In genomic region chr9:16353049-16353724, GRCm38 (mm10) we compare ENCODE assay signal across 16 mouse cellular contexts.
DNase-seq lines count a peak whose midpoint lies in the region; ATAC-seq and TF ChIP-seq lines count a peak whose summit lies in the region.
"Had no signal": no experiment of that assay in that cellular context is flagged by ENCODE, and none has a peak within 500 bp of the region (broad histone marks: within the 10 kb centered on the region; RNA-seq: fewer than 3 reads in every experiment).

No protein-coding gene starts in this region.

- in situ Hi-C loops in CH12.LX (cut with MboI; ENCODE audit: low pct_ligation_motif_present, low pct_unique_long_range_greater_than_20kb, low sequenced_read_pairs): no loop called here

- no peak for TF ChIP-seq RAD21 in CH12.LX (IDR thresholded peaks at IDR 0.05; ENCODE audit: low read depth, low read length)

- no peaks in the 10 kb centered on the region for H3K27me3 ChIP-seq in CH12.LX (replicated peaks)
- H3K27me3 ChIP-seq in hindbrain, embryonic 11.5 days (ENCODE audit: control insufficient read depth, insufficient read depth, low read length): no peaks in the 10 kb centered on the region
- H3K27me3 ChIP-seq in midbrain, embryonic 14.5 days (ENCODE audit: control insufficient read depth, insufficient read depth, low read length): no peaks in the 10 kb centered on the region
- no peaks in the 10 kb centered on the region for H3K27me3 ChIP-seq in intestine, postnatal 0 days (replicated peaks; ENCODE audit: control insufficient read depth, insufficient read depth, low read length)
- no peaks in the 10 kb centered on the region for H3K27me3 ChIP-seq in heart, embryonic 11.5 days (ENCODE audit: control insufficient read depth, insufficient read depth, low read length)
- H3K27me3 ChIP-seq: embryonic facial prominence, embryonic 13.5 days; liver, embryonic 12.5 days had no signal

- no peak for TF ChIP-seq POLR2A in CH12.LX (IDR thresholded peaks at IDR 0.05; ENCODE audit: low read depth, low read length)

- no peaks in the 10 kb centered on the region for H3K36me3 ChIP-seq in CH12.LX (replicated peaks in 1 of 2; ENCODE audit: control insufficient read depth in 1 of 2, insufficient read depth in 1 of 2, low read length in 1 of 2)
- no peaks in the 10 kb centered on the region for H3K36me3 ChIP-seq in hindbrain, embryonic 11.5 days (ENCODE audit: control insufficient read depth, insufficient read depth, low read length)
- no peaks in the 10 kb centered on the region for H3K36me3 ChIP-seq in midbrain, embryonic 14.5 days (ENCODE audit: control insufficient read depth, insufficient read depth, low read length)
- no peaks in the 10 kb centered on the region for H3K36me3 ChIP-seq in intestine, postnatal 0 days (ENCODE audit: control insufficient read depth, insufficient read depth)
- H3K36me3 ChIP-seq in heart, embryonic 11.5 days (ENCODE audit: control insufficient read depth, insufficient read depth, low read length): no peaks in the 10 kb centered on the region
- H3K36me3 ChIP-seq: embryonic facial prominence, embryonic 13.5 days; heart, embryonic 10.5 days; liver, embryonic 12.5 days had no signal

- no peaks in the 10 kb centered on the region for H3K79me2 ChIP-seq in CH12.LX (replicated peaks; ENCODE audit: control insufficient read depth, extremely low read depth, insufficient read depth, poor library complexity, severe bottlenecking)

- no peak for TF ChIP-seq CTCF in CH12.LX (conservative IDR thresholded peaks at IDR 0.05 in 1 of 2, IDR thresholded peaks at IDR 0.05 in 1 of 2; ENCODE audit: low read depth in 2 of 2, low read length in 2 of 2)
- no peak for TF ChIP-seq CTCF in intestine, postnatal 0 days (IDR thresholded peaks at IDR 0.05; ENCODE audit: low read depth)

- H3K9me3 ChIP-seq in CH12.LX (replicated peaks; ENCODE audit: low read length): no peaks in the 10 kb centered on the region
- H3K9me3 ChIP-seq in hindbrain, embryonic 11.5 days (ENCODE audit: control insufficient read depth, low read length): no peaks in the 10 kb centered on the region
- H3K9me3 ChIP-seq in midbrain, embryonic 14.5 days (ENCODE audit: control insufficient read depth, low read length): no peaks in the 10 kb centered on the region
- no peaks in the 10 kb centered on the region for H3K9me3 ChIP-seq in intestine, postnatal 0 days (ENCODE audit: control insufficient read depth)
- no peaks in the 10 kb centered on the region for H3K9me3 ChIP-seq in heart, embryonic 11.5 days (replicated peaks; ENCODE audit: control insufficient read depth, low read length)
- H3K9me3 ChIP-seq: embryonic facial prominence, embryonic 13.5 days; heart, embryonic 10.5 days; liver, embryonic 12.5 days had no signal

- dilution Hi-C loops in CH12.LX (cut with MboI; ENCODE audit: extremely low pct_ligation_motif_present, extremely low pct_unique_long_range_greater_than_20kb, low sequenced_read_pairs): no loop called here

- 13% methylated on average over 4 of the region's 4 CpGs for WGBS in hindbrain, embryonic 11.5 days
- 3% methylated on average over 4 of the region's 4 CpGs for WGBS in midbrain, embryonic 14.5 days
- 57% methylated on average over 4 of the region's 4 CpGs for WGBS in intestine, postnatal 0 days
- 38% methylated on average over 4 of the region's 4 CpGs for WGBS in heart, embryonic 11.5 days (ENCODE audit: insufficient replicate concordance)

- peak; percentile 87 for ATAC-seq in hindbrain, embryonic 11.5 days (ENCODE audit: low FRiP score)
- ATAC-seq in midbrain, embryonic 14.5 days (ENCODE audit: low FRiP score, low TSS enrichment): peak; percentile 71; the same call in 1 of the 2 replicates
- no peak for ATAC-seq in intestine, postnatal 0 days
- no peak for ATAC-seq in heart, embryonic 11.5 days (replicated peaks; ENCODE audit: insufficient number of reproducible peaks, low FRiP score, low TSS enrichment)
- ATAC-seq: liver, embryonic 12.5 days had no signal

- DNase-seq in CH12.LX (ENCODE audit: extremely low read depth): no peak
- DNase-seq in embryo, embryonic 11 days: peak; percentile 62
- peak; percentile 70 for DNase-seq in hindbrain, embryonic 11.5 days (ENCODE audit: low spot score)
- peak; percentile 59 for DNase-seq in midbrain, embryonic 14.5 days
- no peak for DNase-seq in adrenal gland, adult 18-20 months (ENCODE audit: low spot score in 2 of 2)
- no peak for DNase-seq in thymus, postnatal 0 days (ENCODE audit: low spot score)
- DNase-seq: adrenal gland, adult 8-10 months; kidney, postnatal 36 days; lung, postnatal 10 days; right cerebral cortex, postnatal 14 days; thymus, postnatal 36 days had no signal

- no peak for TF ChIP-seq EP300 in CH12.LX (IDR thresholded peaks at IDR 0.05; ENCODE audit: low read length)

- no peak overlapping the region for H3K4me3 ChIP-seq in CH12.LX (replicated peaks in 1 of 3; ENCODE audit: low read depth in 2 of 3, low read length in 2 of 3, poor library complexity in 1 of 3)
- no peak overlapping the region for H3K4me3 ChIP-seq in hindbrain, embryonic 11.5 days (ENCODE audit: low read depth, low read length)
- H3K4me3 ChIP-seq in midbrain, embryonic 14.5 days (replicated peaks; ENCODE audit: low read depth, low read length): no peak overlapping the region
- H3K4me3 ChIP-seq in intestine, postnatal 0 days (ENCODE audit: low read depth, low read length): no peak overlapping the region
- H3K4me3 ChIP-seq in heart, embryonic 11.5 days (ENCODE audit: low read depth, low read length): no peak overlapping the region
- H3K4me3 ChIP-seq: embryonic facial prominence, embryonic 13.5 days; heart, embryonic 10.5 days; liver, embryonic 12.5 days had no signal

- H3K9ac ChIP-seq in CH12.LX (ENCODE audit: insufficient read depth, low read depth): no peak overlapping the region
- H3K9ac ChIP-seq in hindbrain, embryonic 11.5 days (ENCODE audit: low read depth, low read length): no peak overlapping the region
- H3K9ac ChIP-seq in midbrain, embryonic 14.5 days (replicated peaks; ENCODE audit: low read length): no peak overlapping the region
- H3K9ac ChIP-seq in intestine, postnatal 0 days (ENCODE audit: low read depth, low read length): no peak overlapping the region
- no peak overlapping the region for H3K9ac ChIP-seq in heart, embryonic 11.5 days (ENCODE audit: low read depth, low read length)
- H3K9ac ChIP-seq: embryonic facial prominence, embryonic 13.5 days; liver, embryonic 12.5 days had no signal

- H3K4me2 ChIP-seq in CH12.LX (ENCODE audit: insufficient read depth, low read depth, poor library complexity, severe bottlenecking): peak overlapping the region; percentile 21
- H3K4me2 ChIP-seq in hindbrain, embryonic 11.5 days (replicated peaks; ENCODE audit: low read depth, low read length): peak overlapping the region; percentile 15; the same call in 1 of the 2 replicates
- H3K4me2 ChIP-seq in midbrain, embryonic 14.5 days (ENCODE audit: low read length): peak overlapping the region; percentile 18
- H3K4me2 ChIP-seq in intestine, postnatal 0 days (replicated peaks; ENCODE audit: low read depth): no peak overlapping the region
- no peak overlapping the region for H3K4me2 ChIP-seq in heart, embryonic 11.5 days
- H3K4me2 ChIP-seq: embryonic facial prominence, embryonic 13.5 days; liver, embryonic 12.5 days had no signal

- peaks cover 0 to 6% of the 10 kb centered on the region in 2 experiments; a peak in 2 of 4 replicates for H3K4me1 ChIP-seq in CH12.LX (ENCODE audit: control insufficient read depth in 1 of 2, insufficient read depth in 2 of 2)
- H3K4me1 ChIP-seq in hindbrain, embryonic 11.5 days (replicated peaks; ENCODE audit: control insufficient read depth, insufficient read depth, low read length): no peaks in the 10 kb centered on the region
- H3K4me1 ChIP-seq in midbrain, embryonic 14.5 days (ENCODE audit: control insufficient read depth, insufficient read depth, low read length): peaks cover 21% of the 10 kb centered on the region
- no peaks in the 10 kb centered on the region for H3K4me1 ChIP-seq in intestine, postnatal 0 days (replicated peaks; ENCODE audit: control insufficient read depth, insufficient read depth, low read length)
- no peaks in the 10 kb centered on the region for H3K4me1 ChIP-seq in heart, embryonic 11.5 days (ENCODE audit: control insufficient read depth, insufficient read depth, low read length)
- H3K4me1 ChIP-seq: heart, embryonic 10.5 days; liver, embryonic 12.5 days had no signal

- H3K27ac ChIP-seq in CH12.LX (ENCODE audit: insufficient read depth, low read depth): no peak overlapping the region
- 0 out of 2 replicates have a peak overlapping the region, but pooled peaks have one; percentile 11 for H3K27ac ChIP-seq in hindbrain, embryonic 11.5 days (ENCODE audit: low read depth, low read length)
- H3K27ac ChIP-seq in midbrain, embryonic 14.5 days (replicated peaks; ENCODE audit: low read depth, low read length): peak overlapping the region; percentile 10
- H3K27ac ChIP-seq in intestine, postnatal 0 days (ENCODE audit: low read depth, low read length): no peak overlapping the region
- H3K27ac ChIP-seq in heart, embryonic 11.5 days (ENCODE audit: low read depth, low read length): no peak overlapping the region
- H3K27ac ChIP-seq: embryonic facial prominence, embryonic 13.5 days; heart, embryonic 10.5 days; liver, embryonic 12.5 days had no signal

TF ChIP-seq in CH12.LX, 34 proteins besides CTCF, POLR2A, EP300 and RAD21:
- TF ChIP-seq ETS1 (conservative IDR thresholded peaks at IDR 0.05; ENCODE audit: low read depth, low read length) (no peak), PAX5 (IDR thresholded peaks at IDR 0.05; ENCODE audit: low read length) (no peak), JUN (IDR thresholded peaks at IDR 0.05; ENCODE audit: insufficient read depth, low read depth, low read length) (no peak), MXI1 (IDR thresholded peaks at IDR 0.05; ENCODE audit: low read depth, low read length) (no peak), USF1 (IDR thresholded peaks at IDR 0.05; ENCODE audit: low read depth, low read length) (no peak)

Comparison
In these comparisons a context has a peak if more than half of its experiments do, and no peak if none do; other contexts are left out.
1. DNase-seq: peak in embryo, embryonic 11 days (single experiment), hindbrain, embryonic 11.5 days (single experiment) and midbrain, embryonic 14.5 days (single experiment); none in CH12.LX (single experiment), adrenal gland, adult 18-20 months (0 of 2) and thymus, postnatal 0 days (single experiment).
2. H3K27ac ChIP-seq: peak in hindbrain, embryonic 11.5 days (single experiment) and midbrain, embryonic 14.5 days (single experiment); none in CH12.LX (single experiment), intestine, postnatal 0 days (single experiment) and heart, embryonic 11.5 days (single experiment).
3. H3K4me2 ChIP-seq: peak in CH12.LX (single experiment), hindbrain, embryonic 11.5 days (single experiment) and midbrain, embryonic 14.5 days (single experiment); none in intestine, postnatal 0 days (single experiment) and heart, embryonic 11.5 days (single experiment).
4. ATAC-seq: peak in hindbrain, embryonic 11.5 days (single experiment) and midbrain, embryonic 14.5 days (single experiment); none in intestine, postnatal 0 days (single experiment) and heart, embryonic 11.5 days (single experiment).